Comparison of ENCODE assay signal across 20 mouse cellular contexts in the genomic region with DNA sequence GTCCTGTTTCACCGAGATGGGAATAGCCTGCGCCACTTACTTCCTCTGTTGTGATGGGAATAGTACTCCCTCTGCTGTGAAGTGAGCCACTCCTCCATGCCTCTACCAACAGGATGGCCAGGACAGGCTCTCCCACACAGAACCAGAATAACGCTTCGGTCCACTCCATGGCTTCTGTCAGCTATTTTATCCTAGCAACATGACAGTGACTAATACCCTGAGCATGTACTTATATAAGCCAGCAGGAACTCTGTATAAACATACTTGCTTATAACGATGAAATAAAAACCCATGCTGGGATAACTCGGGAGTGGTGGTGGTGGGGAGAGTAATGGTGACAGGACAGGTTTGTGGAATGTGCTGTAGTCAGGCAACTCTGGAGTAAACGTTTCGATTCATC. TPM values are rescaled to one million over a fixed set of nuclear protein-coding genes. Genes with fewer than 3 reads are reported as not detected.
DNase-seq lines count a peak whose midpoint lies in the region; ATAC-seq and TF ChIP-seq lines count a peak whose summit lies in the region.
"Had no signal": no experiment of that assay in that cellular context is flagged by ENCODE, and none has a peak within 500 bp of the region (broad histone marks: within the 10 kb centered on the region; RNA-seq: fewer than 3 reads in every experiment).

No protein-coding gene starts in this region.

- no peaks in the 10 kb centered on the region for H3K27me3 ChIP-seq in kidney, postnatal 0 days (ENCODE audit: insufficient read depth, low read length)
- H3K27me3 ChIP-seq in myocyte (ENCODE audit: control insufficient read depth, insufficient read depth, insufficient read length) = no peaks in the 10 kb centered on the region
- H3K27me3 ChIP-seq: hindbrain, embryonic 12.5 days; liver, embryonic 13.5 days had no signal

- TF ChIP-seq POLR2A in myocyte (IDR thresholded peaks at IDR 0.05; ENCODE audit: insufficient read length, low read depth) = no peak

- WGBS in kidney, postnatal 0 days = 37% methylated on average over 8 of the region's 8 CpGs

- peak; percentile 91; the same call in 1 of the 2 replicates for ATAC-seq in frontal cortex, adult (ENCODE audit: low TSS enrichment)
- no peak for ATAC-seq in kidney, postnatal 0 days (replicated peaks; ENCODE audit: low FRiP score, low read depth)
- ATAC-seq: forebrain, embryonic 16.5 days had no signal

- no peak for DNase-seq in frontal cortex, postnatal 14 days (ENCODE audit: low spot score in 2 of 2)
- peak; percentile 51 for DNase-seq in kidney, postnatal 0 days (ENCODE audit: low spot score)
- no peak for DNase-seq in kidney, adult 9 months
- peak; percentile 57 for DNase-seq in 3134 (ENCODE audit: extremely low read depth, insufficient read length, low spot score)
- DNase-seq in ovary, postnatal 14 days (ENCODE audit: low spot score) = no peak
- no peak for DNase-seq in adrenal gland, postnatal 4 days (ENCODE audit: low spot score in 2 of 2)
- DNase-seq: cerebellum, adult 11 months; cerebellum, postnatal 36 days; kidney, postnatal 14 days; liver, embryonic 13.5 days; lung, postnatal 14 days; thymus, adult 2 months had no signal

- no peak overlapping the region for H3K4me3 ChIP-seq in kidney, postnatal 0 days (replicated peaks; ENCODE audit: low read depth, low read length)
- no peak overlapping the region for H3K4me3 ChIP-seq in myocyte
- H3K4me3 ChIP-seq: embryonic facial prominence, embryonic 10.5 days; hindbrain, embryonic 12.5 days; liver, embryonic 13.5 days had no signal

- H3K9ac ChIP-seq in kidney, postnatal 0 days (ENCODE audit: low read depth, low read length) = no peak overlapping the region
- H3K9ac ChIP-seq: hindbrain, embryonic 12.5 days; liver, embryonic 13.5 days had no signal

- H3K36me3 ChIP-seq in kidney, postnatal 0 days (ENCODE audit: insufficient read depth, low read length) = no peaks in the 10 kb centered on the region
- no peaks in the 10 kb centered on the region for H3K36me3 ChIP-seq in myocyte (ENCODE audit: control insufficient read depth, insufficient read depth)
- H3K36me3 ChIP-seq: embryonic facial prominence, embryonic 10.5 days; hindbrain, embryonic 12.5 days; liver, embryonic 13.5 days had no signal

- no peaks in the 10 kb centered on the region for H3K79me2 ChIP-seq in myocyte (ENCODE audit: control insufficient read depth, insufficient read depth)

- no peaks in the 10 kb centered on the region for H3K4me1 ChIP-seq in kidney, postnatal 0 days (replicated peaks; ENCODE audit: insufficient read depth, low read length)
- H3K4me1 ChIP-seq: liver, embryonic 13.5 days had no signal

- no peak overlapping the region for H3K4me2 ChIP-seq in kidney, postnatal 0 days (ENCODE audit: low read length)
- H3K4me2 ChIP-seq in myocyte (ENCODE audit: low read depth) = peak overlapping the region; percentile 73
- H3K4me2 ChIP-seq: hindbrain, embryonic 12.5 days; liver, embryonic 13.5 days had no signal

- no peak overlapping the region for H3ac ChIP-seq in myocyte (ENCODE audit: control insufficient read depth, insufficient read length)

- no peak overlapping the region for H3K27ac ChIP-seq in kidney, postnatal 0 days
- H3K27ac ChIP-seq: embryonic facial prominence, embryonic 10.5 days; hindbrain, embryonic 12.5 days; liver, embryonic 13.5 days had no signal

- H3K9me3 ChIP-seq in kidney, postnatal 0 days (replicated peaks; ENCODE audit: low read length) = no peaks in the 10 kb centered on the region
- H3K9me3 ChIP-seq: embryonic facial prominence, embryonic 10.5 days; hindbrain, embryonic 12.5 days; liver, embryonic 13.5 days had no signal

- no peak; the same call in 1 of the 2 replicates for TF ChIP-seq CTCF in kidney, postnatal 0 days (IDR thresholded peaks at IDR 0.05; ENCODE audit: low read depth)

TF ChIP-seq in myocyte, 11 proteins besides CTCF, POLR2A, EP300 and RAD21:
- no peak for TF ChIP-seq REST (IDR thresholded peaks at IDR 0.05; ENCODE audit: insufficient read depth, insufficient read length)
- no peak for TF ChIP-seq MYOD1 (IDR thresholded peaks at IDR 0.05; ENCODE audit: control insufficient read depth in 1 of 3, insufficient read length in 2 of 3, low read depth in 2 of 3)
- TF ChIP-seq MYOG (IDR thresholded peaks at IDR 0.05; ENCODE audit: control insufficient read depth in 1 of 3, insufficient read depth in 1 of 3, insufficient read length in 2 of 3, low read depth in 2 of 3) = no peak
- no peak for TF ChIP-seq TCF3 (IDR thresholded peaks at IDR 0.05; ENCODE audit: insufficient read length, low read depth)
- TF ChIP-seq E2F4 (IDR thresholded peaks at IDR 0.05; ENCODE audit: insufficient read depth) = no peak
- TF ChIP-seq POLR2AphosphoS2 (IDR thresholded peaks at IDR 0.05; ENCODE audit: insufficient read length, low read depth) = no peak
- no peak for TF ChIP-seq TCF12 (IDR thresholded peaks at IDR 0.05; ENCODE audit: insufficient read depth, poor library complexity, severe bottlenecking)
- no peak for TF ChIP-seq CEBPB (IDR thresholded peaks at IDR 0.05; ENCODE audit: insufficient read depth, poor library complexity, severe bottlenecking)

RNA-seq across cellular contexts. Expression of a gene that starts 7.6 kb away (rescaled TPM):
- polyA plus RNA-seq in kidney, postnatal 0 days (2015; fragmentation: Nextera tagmentation; extraction: Ambion mirVana) = 0.32 and 0.36 TPM in 2 replicates
- polyA plus RNA-seq in myocyte (2012; fragmentation: generic; extraction: Trizol) = 0.01 TPM
- under 1 TPM in 1 of 2 experiments, not detected in 1; 0.11 TPM for total RNA-seq in adrenal gland, postnatal 4 days (2021)
- total RNA-seq: granulocyte monocyte progenitor cell, adult 5-6 weeks; layer of hippocampus, postnatal 10 days; monocyte, adult 5-6 weeks had no signal
- polyA plus RNA-seq: thymus, adult 2 months had no signal

RNA-seq across cellular contexts. Expression of a gene that starts 41.7 kb away (rescaled TPM):
- polyA plus RNA-seq in kidney, postnatal 0 days (2015; fragmentation: Nextera tagmentation; extraction: Ambion mirVana) = 35.3 and 42.8 TPM in 2 replicates
- polyA plus RNA-seq in myocyte (2012; fragmentation: generic; extraction: Trizol) = 26.8 TPM
- 10 to 100 TPM; 24.2 to 31.2 TPM for total RNA-seq in adrenal gland, postnatal 4 days (2021)

RNA-seq across cellular contexts. Expression of a gene that starts 51.7 kb away (rescaled TPM):
- polyA plus RNA-seq in kidney, postnatal 0 days (2015; fragmentation: Nextera tagmentation; extraction: Ambion mirVana) = 21.8 and 25.9 TPM in 2 replicates
- 66.9 TPM for polyA plus RNA-seq in myocyte (2012; fragmentation: generic; extraction: Trizol)
- 10 to 100 TPM; 11.9 to 16.3 TPM for total RNA-seq in adrenal gland, postnatal 4 days (2021)
- total RNA-seq: granulocyte monocyte progenitor cell, adult 5-6 weeks; monocyte, adult 5-6 weeks had no signal

Comparison
In these comparisons a context has a peak if more than half of its experiments do, and no peak if none do; other contexts are left out.
1. DNase-seq: peak in kidney, postnatal 0 days (single experiment) and 3134 (single experiment); none in frontal cortex, postnatal 14 days (0 of 2), kidney, adult 9 months (single experiment), ovary, postnatal 14 days (single experiment) and adrenal gland, postnatal 4 days (0 of 2).